Mouse (Mus musculus): ENCODE data around the gene Fto. TPM values are rescaled to one million over a fixed set of nuclear protein-coding genes. Genes with fewer than 3 reads are reported as not detected.

Gene Fto
- polyA plus RNA-seq, 1 experiment from 2014 or later = 106 TPM

DNA sequence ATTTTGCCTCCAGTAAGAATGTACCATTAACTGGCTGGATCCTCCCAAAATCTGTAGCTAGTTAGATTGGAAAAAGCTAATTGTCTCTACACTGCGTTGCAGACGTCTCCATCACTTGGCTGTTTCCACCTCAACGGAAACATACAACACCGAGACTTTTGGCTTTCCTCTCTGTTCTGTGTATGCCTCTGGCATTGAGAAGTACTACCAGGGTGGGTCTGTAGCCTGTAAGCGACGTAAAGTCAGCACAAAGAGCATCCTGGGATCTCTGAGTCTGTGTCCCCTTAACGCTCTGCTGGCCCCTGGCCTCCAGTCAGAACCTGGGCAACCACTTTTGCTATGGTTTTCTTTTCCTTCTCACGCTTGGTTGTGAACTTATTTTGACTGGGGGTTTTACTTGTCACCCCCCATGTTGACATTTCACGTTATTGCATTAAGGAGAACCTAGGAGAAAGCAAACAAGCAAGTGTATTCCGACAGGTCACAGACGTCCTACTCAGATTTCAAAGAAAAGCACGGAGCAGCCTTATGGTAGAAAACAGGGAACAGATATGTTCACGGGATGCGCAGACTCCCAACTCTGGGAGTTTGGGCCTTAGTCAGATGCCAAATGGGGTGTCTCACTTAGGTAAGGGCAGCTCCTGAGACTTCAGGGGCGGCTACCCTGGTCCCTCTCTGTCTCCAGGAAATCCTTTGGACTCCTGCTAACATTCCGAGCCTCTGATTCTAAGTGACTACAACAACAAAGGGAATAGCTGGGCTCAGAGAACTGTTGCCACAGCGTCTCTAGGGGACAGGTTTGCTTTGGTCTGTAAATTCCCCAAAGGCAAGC, 263.0 kb downstream of the Fto start:
- H3K36me3 ChIP-seq = no peaks in the 10 kb centered on the region
- H3K4me1 ChIP-seq = peaks cover 40% of the 10 kb centered on the region
- no peaks in the 10 kb centered on the region for H3K27me3 ChIP-seq
- H3K4me2 ChIP-seq (replicated peaks) = no peak overlapping the region; the same call in 1 of the 2 replicates
- H3K9me3 ChIP-seq = no peaks in the 10 kb centered on the region
- 0 out of 2 replicates have a peak overlapping the region, but pooled peaks have one; percentile 30 for H3K27ac ChIP-seq
- H3K9ac ChIP-seq = no peak overlapping the region
- 10% methylated on average over 17 of the region's 17 CpGs for WGBS
- ATAC-seq (ENCODE audit: insufficient number of reproducible peaks, insufficient read depth, low FRiP score, low TSS enrichment) = no peak
- H3K4me3 ChIP-seq = no peak overlapping the region

DNA sequence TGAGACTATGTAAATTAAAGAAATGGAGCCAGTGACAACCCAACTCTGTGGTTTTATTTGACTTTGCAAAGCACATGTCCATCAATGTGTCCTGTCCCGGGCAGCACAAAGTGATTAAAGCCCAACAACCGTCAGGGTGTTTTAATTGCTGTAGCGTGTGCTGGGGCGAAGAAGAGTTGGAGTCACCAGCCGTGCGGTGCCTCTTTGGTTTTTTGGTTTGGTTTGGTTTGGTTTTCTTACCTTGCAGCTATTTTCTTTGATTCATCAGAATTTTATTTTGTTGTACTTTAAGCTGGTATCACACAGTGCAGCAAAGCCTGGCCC, 263.6 kb downstream of the Fto start:
- Histone ChIP-seq H3K9me3 (no peaks in the 10 kb centered on the region), H3K4me3 (no peak overlapping the region), H3K4me2 (replicated peaks) (no peak overlapping the region; the same call in 1 of the 2 replicates), H3K4me1 (peaks cover 40% of the 10 kb centered on the region), H3K27me3 (no peaks in the 10 kb centered on the region), H3K27ac (no peak overlapping the region), H3K9ac (no peak overlapping the region), H3K36me3 (no peaks in the 10 kb centered on the region)
- 15% methylated on average over 6 of the region's 6 CpGs for WGBS
- no peak for ATAC-seq (ENCODE audit: insufficient number of reproducible peaks, insufficient read depth, low FRiP score, low TSS enrichment)

DNA sequence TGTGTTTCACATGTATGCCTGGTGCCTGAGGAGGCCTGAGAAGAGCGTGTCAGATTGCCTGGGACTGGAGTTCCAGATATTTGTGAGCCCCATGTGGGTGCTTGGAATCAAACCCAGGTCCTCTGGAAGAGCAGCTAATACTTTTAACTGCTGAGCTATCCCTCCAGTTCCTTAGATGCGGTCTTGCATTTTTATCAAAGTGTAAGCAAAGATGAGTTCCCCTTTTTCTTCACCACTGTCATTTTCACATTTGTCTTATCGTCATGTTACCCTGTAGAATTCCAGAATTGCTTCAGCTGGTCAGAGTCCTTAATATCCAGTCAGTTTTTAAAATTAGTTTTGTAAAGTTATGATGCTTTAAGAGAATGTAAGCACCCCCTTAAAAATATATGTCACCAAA, 264.3 kb downstream of the Fto start:
- H3K4me3 ChIP-seq = no peak overlapping the region
- no peak overlapping the region for H3K9ac ChIP-seq
- WGBS = 88% methylated on average over 3 of the region's 3 CpGs
- no peaks in the 10 kb centered on the region for H3K9me3 ChIP-seq
- H3K4me2 ChIP-seq (replicated peaks) = no peak overlapping the region
- H3K27me3 ChIP-seq = no peaks in the 10 kb centered on the region
- no peak overlapping the region for H3K27ac ChIP-seq
- H3K36me3 ChIP-seq = no peaks in the 10 kb centered on the region
- no peak for ATAC-seq (ENCODE audit: insufficient number of reproducible peaks, insufficient read depth, low FRiP score, low TSS enrichment)
- H3K4me1 ChIP-seq = peaks cover 32% of the 10 kb centered on the region

DNA sequence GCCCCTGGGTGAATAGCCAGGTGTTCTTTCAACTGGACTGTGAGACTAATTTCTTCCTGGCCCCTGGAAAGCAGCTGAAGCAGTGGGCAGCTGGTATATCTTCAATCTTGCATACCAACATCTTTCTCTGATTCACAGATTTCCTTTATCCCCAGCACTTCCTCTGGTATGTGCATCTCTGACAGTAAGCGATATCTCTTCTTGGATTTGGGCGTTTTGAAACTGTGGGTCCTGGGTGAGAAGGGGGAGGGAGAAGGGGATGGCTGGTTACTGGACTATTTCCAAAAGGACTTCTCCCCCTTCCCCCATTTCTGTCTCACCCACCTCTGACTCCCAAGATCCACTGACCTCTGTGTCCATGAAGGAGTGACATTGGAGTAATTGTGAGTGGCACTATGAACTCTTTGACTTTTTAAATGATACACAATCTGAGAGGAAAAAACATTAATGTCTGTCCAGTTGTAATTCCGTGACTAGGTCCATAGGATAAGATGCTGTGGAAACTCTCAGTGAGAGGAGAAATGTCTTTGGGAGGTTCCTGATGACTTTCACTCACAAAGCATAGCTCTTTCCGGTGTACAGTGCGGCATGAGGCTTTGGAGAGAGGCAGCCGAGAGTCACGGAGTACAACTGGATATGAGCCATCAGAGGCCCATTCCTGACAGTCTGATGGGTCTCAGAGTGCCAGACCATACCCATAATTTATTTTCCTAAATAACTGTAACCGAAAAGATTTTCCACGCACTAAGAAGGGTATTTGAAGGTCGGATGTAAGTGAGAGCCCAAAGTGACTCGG, 271.5 kb downstream of the Fto start:
- Histone ChIP-seq H3K4me2 (replicated peaks) (no peak overlapping the region), H3K4me3 (no peak overlapping the region), H3K9ac (no peak overlapping the region), H3K27ac (no peak overlapping the region), H3K36me3 (no peaks in the 10 kb centered on the region), H3K4me1 (peaks cover 7% of the 10 kb centered on the region), H3K9me3 (no peaks in the 10 kb centered on the region), H3K27me3 (no peaks in the 10 kb centered on the region)
- 66% methylated on average over 11 of the region's 11 CpGs for WGBS
- ATAC-seq (ENCODE audit: insufficient number of reproducible peaks, insufficient read depth, low FRiP score, low TSS enrichment) = no peak

DNA sequence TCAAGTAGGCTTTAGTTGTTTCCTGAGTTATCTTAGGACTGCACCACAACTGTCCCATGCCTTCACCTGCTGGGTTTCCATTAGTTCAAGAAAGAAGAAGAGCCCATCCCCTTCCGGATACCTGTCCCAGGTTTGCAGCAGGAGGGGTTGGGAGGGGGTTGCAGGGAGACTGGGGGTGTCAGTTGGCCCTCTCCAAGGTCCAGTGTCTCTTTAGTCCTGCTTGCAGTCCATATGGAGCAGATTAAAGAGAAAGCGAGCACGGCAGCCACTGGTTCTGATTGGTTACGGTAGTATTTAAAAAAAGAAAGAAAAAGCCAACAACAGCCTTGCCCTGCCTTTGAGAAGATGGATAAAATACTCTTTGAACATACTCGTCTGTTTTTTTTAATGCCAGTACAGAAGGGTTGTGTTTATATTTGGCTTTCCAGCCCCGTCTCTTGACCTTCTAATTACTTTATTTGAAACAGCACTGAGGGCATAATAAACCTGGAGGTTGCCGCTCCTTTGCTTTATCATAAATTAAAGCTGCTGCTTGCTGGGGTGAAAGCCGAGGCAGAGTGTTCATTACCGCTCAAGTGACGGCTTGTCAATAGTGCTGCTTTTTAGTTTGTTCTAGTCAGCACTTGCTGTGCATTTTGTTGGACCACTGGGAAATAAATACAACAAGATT, 279.2 kb downstream of the Fto start:
- 0 out of 2 replicates have a peak, but pooled peaks cover 3% of the 10 kb centered on the region for H3K27me3 ChIP-seq
- H3K4me1 ChIP-seq = peaks cover 17% of the 10 kb centered on the region
- H3K4me3 ChIP-seq = no peak overlapping the region
- no peaks in the 10 kb centered on the region for H3K36me3 ChIP-seq
- WGBS = 16% methylated on average over 10 of the region's 10 CpGs
- peak overlapping the region; percentile 26 for H3K4me2 ChIP-seq (replicated peaks)
- H3K27ac ChIP-seq = no peak overlapping the region; the same call in 1 of the 2 replicates
- no peak for ATAC-seq (ENCODE audit: insufficient number of reproducible peaks, insufficient read depth, low FRiP score, low TSS enrichment)
- no peaks in the 10 kb centered on the region for H3K9me3 ChIP-seq
- no peak overlapping the region for H3K9ac ChIP-seq

DNA sequence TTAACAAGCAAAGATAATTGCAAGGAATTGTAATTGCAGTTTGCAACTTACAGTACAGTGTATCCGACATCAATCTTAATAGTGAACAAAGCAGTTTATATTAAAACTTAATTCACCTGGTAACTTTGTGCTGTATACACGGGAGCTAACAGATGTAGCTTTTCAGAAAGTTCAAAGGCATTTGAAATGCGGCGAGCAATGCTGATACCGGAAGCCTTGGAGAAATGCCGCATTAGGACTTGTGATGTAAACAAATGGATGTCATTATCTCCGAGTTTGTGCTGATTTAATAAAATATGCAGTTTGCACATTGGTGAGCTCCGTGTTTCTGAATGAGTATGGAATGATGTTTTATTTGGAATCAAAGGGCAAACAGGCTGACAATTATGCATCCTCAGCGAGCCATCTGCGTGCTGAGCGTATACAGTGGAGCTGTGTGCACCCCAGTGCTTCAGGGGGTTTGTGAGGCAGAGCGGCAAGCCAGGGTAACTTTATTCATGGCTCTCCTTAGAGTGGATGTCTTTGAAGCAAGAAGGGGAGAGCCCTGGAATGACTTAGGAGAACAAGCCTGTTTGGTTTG, 280.0 kb downstream of the Fto start:
- Histone ChIP-seq H3K27ac (no peak overlapping the region; the same call in 1 of the 2 replicates), H3K27me3 (0 out of 2 replicates have a peak, but pooled peaks cover 3% of the 10 kb centered on the region), H3K4me3 (no peak overlapping the region), H3K4me2 (replicated peaks) (0 out of 2 replicates have a peak overlapping the region, but pooled peaks have one; percentile 4), H3K9ac (no peak overlapping the region), H3K9me3 (no peaks in the 10 kb centered on the region), H3K4me1 (peaks cover 17% of the 10 kb centered on the region), H3K36me3 (no peaks in the 10 kb centered on the region)
- WGBS = 26% methylated on average over 12 of the region's 12 CpGs
- no peak for ATAC-seq (ENCODE audit: insufficient number of reproducible peaks, insufficient read depth, low FRiP score, low TSS enrichment)

GRCm38 (mm10) chr8:91599349-91599837, 286.1 kb downstream of the Fto start:
- Histone ChIP-seq H3K27ac (no peak overlapping the region), H3K9ac (no peak overlapping the region), H3K4me3 (no peak overlapping the region), H3K36me3 (no peaks in the 10 kb centered on the region), H3K4me2 (replicated peaks) (no peak overlapping the region), H3K4me1 (no peaks in the 10 kb centered on the region; the same call in 1 of the 2 replicates), H3K9me3 (no peaks in the 10 kb centered on the region), H3K27me3 (0 out of 2 replicates have a peak, but pooled peaks cover 3% of the 10 kb centered on the region)
- WGBS = 35% methylated on average over 14 of the region's 14 CpGs
- no peak for ATAC-seq (ENCODE audit: insufficient number of reproducible peaks, insufficient read depth, low FRiP score, low TSS enrichment)

DNA sequence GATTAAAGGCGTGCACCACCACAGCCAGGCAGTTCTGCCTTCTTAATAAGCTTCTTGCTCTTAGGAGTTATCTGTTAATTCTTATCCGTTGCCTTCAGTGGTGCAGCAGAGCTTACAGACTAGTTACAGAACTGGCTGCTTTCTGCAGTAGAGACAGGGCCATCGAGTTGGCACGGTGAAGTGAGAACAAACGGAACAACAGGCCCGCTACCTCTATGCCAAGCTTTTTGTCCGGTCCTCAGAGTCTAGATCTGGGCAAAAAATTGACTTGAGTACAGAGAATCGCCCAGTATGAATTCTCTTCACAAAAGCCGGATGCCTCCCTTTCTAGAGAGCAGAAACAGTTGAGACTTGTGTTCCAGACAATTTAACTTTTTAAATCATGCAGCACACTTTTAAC, 290.4 kb downstream of the Fto start:
- H3K4me2 ChIP-seq (replicated peaks) = no peak overlapping the region
- ATAC-seq (ENCODE audit: insufficient number of reproducible peaks, insufficient read depth, low FRiP score, low TSS enrichment) = no peak
- H3K27ac ChIP-seq = no peak overlapping the region
- 89% methylated on average over 9 of the region's 9 CpGs for WGBS
- H3K36me3 ChIP-seq = no peaks in the 10 kb centered on the region
- peaks cover 19% of the 10 kb centered on the region for H3K4me1 ChIP-seq
- H3K27me3 ChIP-seq = no peaks in the 10 kb centered on the region
- H3K4me3 ChIP-seq = no peak overlapping the region
- no peaks in the 10 kb centered on the region for H3K9me3 ChIP-seq
- H3K9ac ChIP-seq = no peak overlapping the region

GRCm38 (mm10) chr8:91605901-91606300, 292.6 kb downstream of the Fto start:
- Histone ChIP-seq H3K9ac (no peak overlapping the region), H3K9me3 (no peaks in the 10 kb centered on the region), H3K36me3 (no peaks in the 10 kb centered on the region), H3K27me3 (0 out of 2 replicates have a peak, but pooled peaks cover 5% of the 10 kb centered on the region), H3K4me1 (peaks cover 21% of the 10 kb centered on the region), H3K4me3 (no peak overlapping the region), H3K27ac (no peak overlapping the region), H3K4me2 (replicated peaks) (no peak overlapping the region)
- no peak for ATAC-seq (ENCODE audit: insufficient number of reproducible peaks, insufficient read depth, low FRiP score, low TSS enrichment)
- 36% methylated on average over 8 of the region's 8 CpGs for WGBS

- Histone ChIP-seq H3K36me3 (no peaks in the 10 kb centered on the region), H3K4me2 (replicated peaks) (no peak overlapping the region), H3K27me3 (0 out of 2 replicates have a peak, but pooled peaks cover 5% of the 10 kb centered on the region), H3K4me3 (no peak overlapping the region), H3K27ac (no peak overlapping the region), H3K9ac (no peak overlapping the region), H3K4me1 (peaks cover 33% of the 10 kb centered on the region), H3K9me3 (no peaks in the 10 kb centered on the region)
- WGBS = 80% methylated on average over 5 of the region's 5 CpGs
- ATAC-seq (ENCODE audit: insufficient number of reproducible peaks, insufficient read depth, low FRiP score, low TSS enrichment) = no peak
Measured at GRCm38 (mm10) chr8:91607091-91607490, 293.8 kb downstream of the Fto start.

- H3K27ac ChIP-seq = no peak overlapping the region
Measured at GRCm38 (mm10) chr8:91611191-91611590, 297.9 kb downstream of the Fto start.

More at GRCm38 (mm10) chr8:91611191-91611590, 297.9 kb downstream of the Fto start:
- H3K4me3 ChIP-seq = no peak overlapping the region
- H3K9me3 ChIP-seq = no peaks in the 10 kb centered on the region
- H3K27me3 ChIP-seq = 0 out of 2 replicates have a peak, but pooled peaks cover 5% of the 10 kb centered on the region
- no peak overlapping the region for H3K4me2 ChIP-seq (replicated peaks)
- WGBS = 50% methylated on average over 7 of the region's 7 CpGs
- H3K36me3 ChIP-seq = no peaks in the 10 kb centered on the region
- ATAC-seq (ENCODE audit: insufficient number of reproducible peaks, insufficient read depth, low FRiP score, low TSS enrichment) = no peak
- peaks cover 64% of the 10 kb centered on the region for H3K4me1 ChIP-seq
- no peak overlapping the region for H3K9ac ChIP-seq
